Mouse (Mus musculus): ENCODE results near the gene Arhgap20. TPM values are rescaled to one million over a fixed set of nuclear protein-coding genes. Genes with fewer than 3 reads are reported as not detected.

The Arhgap20 gene
- polyA plus RNA-seq, 1 experiment: 14.8 TPM

- Histone ChIP-seq H3K4me3 (replicated peaks; ENCODE audit: insufficient read depth, low read depth, low read length) (no peak overlapping the region), H3K27ac (ENCODE audit: insufficient read depth, low read length) (no peak overlapping the region), H3K4me1 (ENCODE audit: control insufficient read depth, insufficient read depth, low read length) (no peaks in the 10 kb centered on the region), H3K27me3 (ENCODE audit: control insufficient read depth, insufficient read depth, low read length) (no peaks in the 10 kb centered on the region)
- WGBS: 93% methylated on average over 5 of the region's 5 CpGs
- no peak for DNase-seq
- TF ChIP-seq CTCF (IDR thresholded peaks at IDR 0.05; ENCODE audit: borderline replicate concordance, insufficient read depth, low read depth, low read length): no peak
- TF ChIP-seq POLR2A (IDR thresholded peaks at IDR 0.05; ENCODE audit: borderline replicate concordance, insufficient read depth, low read length): no peak
Measured at GRCm38 (mm10) chr9:51853772-51854171, 88.6 kb downstream of the Arhgap20 start.

- Histone ChIP-seq H3K4me3 (replicated peaks; ENCODE audit: insufficient read depth, low read depth, low read length) (no peak overlapping the region), H3K27ac (ENCODE audit: insufficient read depth, low read length) (no peak overlapping the region), H3K4me1 (ENCODE audit: control insufficient read depth, insufficient read depth, low read length) (no peaks in the 10 kb centered on the region), H3K27me3 (ENCODE audit: control insufficient read depth, insufficient read depth, low read length) (no peaks in the 10 kb centered on the region)
- 80% methylated on average over 3 of the region's 3 CpGs for WGBS
- DNase-seq: no peak
- TF ChIP-seq POLR2A (IDR thresholded peaks at IDR 0.05; ENCODE audit: borderline replicate concordance, insufficient read depth, low read length) (no peak), CTCF (IDR thresholded peaks at IDR 0.05; ENCODE audit: borderline replicate concordance, insufficient read depth, low read depth, low read length) (no peak)
Measured at GRCm38 (mm10) chr9:51864273-51864672, 99.1 kb downstream of the Arhgap20 start.

GRCm38 (mm10) chr9:51866634-51867033 lies 101.5 kb downstream of the Arhgap20 start:
- H3K27me3 ChIP-seq (ENCODE audit: control insufficient read depth, insufficient read depth, low read length): no peaks in the 10 kb centered on the region
- no peak for TF ChIP-seq POLR2A (IDR thresholded peaks at IDR 0.05; ENCODE audit: borderline replicate concordance, insufficient read depth, low read length)
- TF ChIP-seq CTCF (IDR thresholded peaks at IDR 0.05; ENCODE audit: borderline replicate concordance, insufficient read depth, low read depth, low read length): no peak
- 68% methylated on average over 4 of the region's 4 CpGs for WGBS
- no peak for DNase-seq
- no peak overlapping the region for H3K27ac ChIP-seq (ENCODE audit: insufficient read depth, low read length)
- H3K4me1 ChIP-seq (ENCODE audit: control insufficient read depth, insufficient read depth, low read length): no peaks in the 10 kb centered on the region
- no peak overlapping the region for H3K4me3 ChIP-seq (replicated peaks; ENCODE audit: insufficient read depth, low read depth, low read length)

GRCm38 (mm10) chr9:51869056-51869455 lies 103.9 kb downstream of the Arhgap20 start:
- WGBS: 91% methylated on average over 4 of the region's 4 CpGs
- H3K27ac ChIP-seq (ENCODE audit: insufficient read depth, low read length): no peak overlapping the region
- TF ChIP-seq CTCF (IDR thresholded peaks at IDR 0.05; ENCODE audit: borderline replicate concordance, insufficient read depth, low read depth, low read length): no peak
- no peak for TF ChIP-seq POLR2A (IDR thresholded peaks at IDR 0.05; ENCODE audit: borderline replicate concordance, insufficient read depth, low read length)

GRCm38 (mm10) chr9:51874348-51874747 lies 109.2 kb downstream of the Arhgap20 start:
- Histone ChIP-seq H3K27me3 (ENCODE audit: control insufficient read depth, insufficient read depth, low read length) (no peaks in the 10 kb centered on the region; the same call in 1 of the 2 replicates), H3K4me3 (replicated peaks; ENCODE audit: insufficient read depth, low read depth, low read length) (no peak overlapping the region), H3K4me1 (ENCODE audit: control insufficient read depth, insufficient read depth, low read length) (no peaks in the 10 kb centered on the region), H3K27ac (ENCODE audit: insufficient read depth, low read length) (no peak overlapping the region)
- no peak for TF ChIP-seq CTCF (IDR thresholded peaks at IDR 0.05; ENCODE audit: borderline replicate concordance, insufficient read depth, low read depth, low read length)
- no peak for TF ChIP-seq POLR2A (IDR thresholded peaks at IDR 0.05; ENCODE audit: borderline replicate concordance, insufficient read depth, low read length)
- WGBS: 36% methylated on average over 4 of the region's 4 CpGs
- DNase-seq: no peak

More at GRCm38 (mm10) chr9:51869056-51869455, 103.9 kb downstream of the Arhgap20 start:
- Histone ChIP-seq H3K27me3 (ENCODE audit: control insufficient read depth, insufficient read depth, low read length) (no peaks in the 10 kb centered on the region), H3K4me1 (ENCODE audit: control insufficient read depth, insufficient read depth, low read length) (no peaks in the 10 kb centered on the region), H3K4me3 (replicated peaks; ENCODE audit: insufficient read depth, low read depth, low read length) (no peak overlapping the region)
- DNase-seq: no peak

- 95% methylated on average over 20 of the region's 20 CpGs for WGBS
- no peaks in the 10 kb centered on the region for H3K4me1 ChIP-seq (ENCODE audit: control insufficient read depth, insufficient read depth, low read length)
- H3K27me3 ChIP-seq (ENCODE audit: control insufficient read depth, insufficient read depth, low read length): no peaks in the 10 kb centered on the region; the same call in 1 of the 2 replicates
- no peak overlapping the region for H3K4me3 ChIP-seq (replicated peaks; ENCODE audit: insufficient read depth, low read depth, low read length)
- TF ChIP-seq POLR2A (IDR thresholded peaks at IDR 0.05; ENCODE audit: borderline replicate concordance, insufficient read depth, low read length) (no peak), CTCF (IDR thresholded peaks at IDR 0.05; ENCODE audit: borderline replicate concordance, insufficient read depth, low read depth, low read length) (no peak)
- no peak for DNase-seq
- H3K27ac ChIP-seq (ENCODE audit: insufficient read depth, low read length): no peak overlapping the region
Measured at GRCm38 (mm10) chr9:51875531-51875930, 110.4 kb downstream of the Arhgap20 start.

GRCm38 (mm10) chr9:51881386-51881785 lies 116.2 kb downstream of the Arhgap20 start:
- H3K4me1 ChIP-seq (ENCODE audit: control insufficient read depth, insufficient read depth, low read length): no peaks in the 10 kb centered on the region
- no peak for TF ChIP-seq CTCF (IDR thresholded peaks at IDR 0.05; ENCODE audit: borderline replicate concordance, insufficient read depth, low read depth, low read length)
- no peak for TF ChIP-seq POLR2A (IDR thresholded peaks at IDR 0.05; ENCODE audit: borderline replicate concordance, insufficient read depth, low read length)
- no peak for DNase-seq
- H3K4me3 ChIP-seq (replicated peaks; ENCODE audit: insufficient read depth, low read depth, low read length): no peak overlapping the region
- H3K27ac ChIP-seq (ENCODE audit: insufficient read depth, low read length): no peak overlapping the region
- WGBS: 44% methylated on average over 4 of the region's 4 CpGs
- H3K27me3 ChIP-seq (ENCODE audit: control insufficient read depth, insufficient read depth, low read length): no peaks in the 10 kb centered on the region

GRCm38 (mm10) chr9:51881881-51882280 lies 116.7 kb downstream of the Arhgap20 start:
- Histone ChIP-seq H3K4me1 (ENCODE audit: control insufficient read depth, insufficient read depth, low read length) (no peaks in the 10 kb centered on the region), H3K4me3 (replicated peaks; ENCODE audit: insufficient read depth, low read depth, low read length) (no peak overlapping the region), H3K27me3 (ENCODE audit: control insufficient read depth, insufficient read depth, low read length) (no peaks in the 10 kb centered on the region), H3K27ac (ENCODE audit: insufficient read depth, low read length) (no peak overlapping the region)
- DNase-seq: no peak
- 80% methylated on average over 4 of the region's 4 CpGs for WGBS
- no peak for TF ChIP-seq POLR2A (IDR thresholded peaks at IDR 0.05; ENCODE audit: borderline replicate concordance, insufficient read depth, low read length)
- TF ChIP-seq CTCF (IDR thresholded peaks at IDR 0.05; ENCODE audit: borderline replicate concordance, insufficient read depth, low read depth, low read length): no peak

All from cerebellum, adult 2 months (tissue).